Mouse (Mus musculus) embryonic facial prominence, embryonic 13.5 days (tissue): ENCODE measurements around the gene Inmt. TPM values are rescaled to one million over a fixed set of nuclear protein-coding genes. Genes with fewer than 3 reads are reported as not detected.

Experiments used
- ATAC-seq: fragments of 200-750 bp; cut with Nextera tagmentation; 2 replicates; pipeline ENCODE4 v1.8.0; 2017; ENCODE audit warnings: low read depth; ENCODE audit not compliant: insufficient number of reproducible peaks, insufficient read depth, low FRiP score, low TSS enrichment
- H3K27ac ChIP-seq: fragments of 300-500 bp; sonication (generic); 2 replicates; pipeline ENCODE4 v1.5.1; 2015; ENCODE audit warnings: moderate library complexity, mild to moderate bottlenecking, inconsistent platforms
- H3K27me3 ChIP-seq: fragments of 300-500 bp; sonication (generic); 2 replicates; pipeline ENCODE4 v1.6.1; 2015; ENCODE audit warnings: mild to moderate bottlenecking, inconsistent platforms
- H3K36me3 ChIP-seq: fragments of 300-500 bp; sonication (generic); 2 replicates; pipeline ENCODE4 v1.6.1; 2015; ENCODE audit warnings: mild to moderate bottlenecking, inconsistent platforms
- H3K4me1 ChIP-seq: fragments of 300-500 bp; sonication (generic); 2 replicates; pipeline ENCODE4 v1.6.1; 2015; ENCODE audit warnings: inconsistent platforms
- H3K4me2 ChIP-seq: fragments of 300-500 bp; sonication (generic); 2 replicates; pipeline ENCODE4 v1.6.1; 2015; ENCODE audit warnings: moderate library complexity, mild to moderate bottlenecking, inconsistent platforms
- H3K4me3 ChIP-seq: fragments of 300-500 bp; sonication (generic); 2 replicates; pipeline ENCODE4 v1.5.1; 2015; ENCODE audit warnings: mild to moderate bottlenecking, inconsistent platforms
- H3K9ac ChIP-seq: fragments of 300-500 bp; sonication (generic); 2 replicates; pipeline ENCODE4 v1.6.1; 2015; ENCODE audit warnings: mild to moderate bottlenecking, inconsistent platforms
- H3K9me3 ChIP-seq: fragments of 300-500 bp; sonication (generic); 2 replicates; pipeline ENCODE4 v1.6.1; 2016; ENCODE audit warnings: inconsistent platforms
- WGBS: fragments of 180-500 bp; shearing (Covaris S2); methylation state at CpG from one replicate; pipeline ENCODE4 v1.1.7; 2015; ENCODE audit warnings: mixed read lengths; 5-methylcytosine and 5-hydroxymethylcytosine counted together
- polyA plus RNA-seq: library from polyadenylated mRNA; unstranded; fragments of >200 nt; fragmentation: Nextera tagmentation; extraction: Ambion mirVana; gene quantifications from 2 replicates; pipeline ENCODE4 v1.2.1, GENCODE M21; 2015

Inmt gene
- polyA plus RNA-seq, 1 experiment from 2014 or later: 1.9 TPM

DNA sequence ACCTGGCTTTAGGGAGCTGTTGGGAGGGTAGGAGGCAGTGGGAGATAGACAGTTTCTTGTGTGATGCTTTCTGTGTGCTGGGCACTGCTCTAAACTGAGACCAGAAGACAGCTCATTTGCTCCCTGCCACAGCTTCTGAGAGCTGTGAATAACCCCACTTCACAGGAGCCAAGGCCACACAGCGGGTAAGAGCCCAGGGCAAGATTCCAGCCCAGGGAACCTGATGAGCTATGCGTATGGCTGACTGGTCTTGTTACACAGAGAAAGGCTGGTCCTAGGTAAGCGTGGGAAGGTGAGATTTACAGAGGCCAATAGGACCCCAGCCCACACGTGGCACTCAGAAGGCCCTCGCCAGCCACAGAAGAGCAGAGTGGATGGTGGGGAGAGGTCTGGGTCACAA is 48.3 kb downstream of the Inmt start:
- no peak for ATAC-seq
- 63% methylated on average over 5 of the region's 5 CpGs for WGBS
- Histone ChIP-seq H3K4me3 (no peak overlapping the region), H3K4me1 (0 out of 2 replicates have a peak, but pooled peaks cover 6% of the 10 kb centered on the region), H3K9ac (no peak overlapping the region), H3K27me3 (peaks cover 9% of the 10 kb centered on the region; the same call in 1 of the 2 replicates), H3K27ac (no peak overlapping the region), H3K36me3 (no peaks in the 10 kb centered on the region), H3K9me3 (no peaks in the 10 kb centered on the region), H3K4me2 (no peak overlapping the region)

DNA sequence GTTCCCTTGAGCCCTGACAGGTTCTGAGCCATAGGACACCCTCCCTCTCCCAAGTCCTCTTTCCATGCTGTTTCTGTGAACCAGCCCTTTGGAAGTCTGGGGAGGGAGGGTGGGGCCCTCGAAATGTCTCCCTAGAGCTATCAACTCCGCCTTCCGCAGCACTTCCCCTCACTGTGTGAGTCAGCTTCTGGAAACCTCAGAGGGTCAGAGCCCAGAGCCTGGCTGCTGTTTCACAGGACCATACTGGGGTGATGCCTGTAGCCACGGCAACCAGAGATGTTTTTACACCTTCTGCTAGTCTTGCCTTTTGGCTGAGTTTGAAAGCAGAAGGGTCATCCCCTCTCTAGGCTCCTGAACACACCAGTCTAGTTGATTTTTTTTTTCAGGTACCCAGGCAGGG is 51.8 kb downstream of the Inmt start:
- 44% methylated on average over 4 of the region's 4 CpGs for WGBS

More for the DNA sequence above, 51.8 kb downstream of the Inmt start:
- Histone ChIP-seq H3K4me1 (no peaks in the 10 kb centered on the region; the same call in 1 of the 2 replicates), H3K9me3 (no peaks in the 10 kb centered on the region), H3K27ac (no peak overlapping the region), H3K4me2 (no peak overlapping the region), H3K4me3 (no peak overlapping the region), H3K27me3 (peaks cover 40% of the 10 kb centered on the region), H3K9ac (no peak overlapping the region), H3K36me3 (no peaks in the 10 kb centered on the region)
- no peak for ATAC-seq

Other genes starting within 250 kb of the Inmt start
- gene Nod1, start 202.4 kb downstream of the Inmt start, polyA plus RNA-seq: 4.9 and 7.2 TPM in 2 replicates
- 9.9 and 10.8 TPM in 2 replicates for gene Ggct, start 182.1 kb downstream of the Inmt start, polyA plus RNA-seq
- 111 and 129 TPM in 2 replicates for gene Gars, start 137.0 kb downstream of the Inmt start, polyA plus RNA-seq
- not detected in 2 replicates for gene Crhr2, start 42.0 kb downstream of the Inmt start, polyA plus RNA-seq
- 19.2 and 21.2 TPM in 2 replicates for gene Mindy4, start 28.3 kb upstream of the Inmt start, polyA plus RNA-seq
- gene Aqp1, start 161.4 kb upstream of the Inmt start, polyA plus RNA-seq: 46.6 and 65.9 TPM in 2 replicates
- gene Ghrhr, start 201.3 kb upstream of the Inmt start, polyA plus RNA-seq: not detected in 2 replicates